Mouse (Mus musculus): ENCODE results near the gene Irf3. TPM values are rescaled to one million over a fixed set of nuclear protein-coding genes. Genes with fewer than 3 reads are reported as not detected.

Irf3 gene
- total RNA-seq, 2 experiments from 2014 or later = 50.7 to 62.0 TPM

GRCm38 (mm10) chr7:45026256-45026655 lies 28.8 kb downstream of the Irf3 start:
- ATAC-seq (replicated peaks; ENCODE audit: low FRiP score, poor library complexity, severe bottlenecking) = no peak

GRCm38 (mm10) chr7:45027761-45028160 lies 30.3 kb downstream of the Irf3 start:
- no peak for ATAC-seq (replicated peaks; ENCODE audit: low FRiP score, poor library complexity, severe bottlenecking)

GRCm38 (mm10) chr7:45028351-45028750 lies 30.9 kb downstream of the Irf3 start:
- no peak for ATAC-seq (replicated peaks; ENCODE audit: low FRiP score, poor library complexity, severe bottlenecking)

GRCm38 (mm10) chr7:45029995-45030394 lies 32.5 kb downstream of the Irf3 start:
- no peak for ATAC-seq (replicated peaks; ENCODE audit: low FRiP score, poor library complexity, severe bottlenecking)

- ATAC-seq (replicated peaks; ENCODE audit: low FRiP score, poor library complexity, severe bottlenecking) = no peak
Observed at GRCm38 (mm10) chr7:45030857-45031256, 33.4 kb downstream of the Irf3 start.

- no peak for ATAC-seq (replicated peaks; ENCODE audit: low FRiP score, poor library complexity, severe bottlenecking)
Observed at GRCm38 (mm10) chr7:45033722-45034359, 36.4 kb downstream of the Irf3 start.

- ATAC-seq (replicated peaks; ENCODE audit: low FRiP score, poor library complexity, severe bottlenecking) = no peak
Observed at GRCm38 (mm10) chr7:45035631-45036030, 38.2 kb downstream of the Irf3 start.

GRCm38 (mm10) chr7:45036702-45037101 lies 39.3 kb downstream of the Irf3 start:
- no peak for ATAC-seq (replicated peaks; ENCODE audit: low FRiP score, poor library complexity, severe bottlenecking)

- ATAC-seq (replicated peaks; ENCODE audit: low FRiP score, poor library complexity, severe bottlenecking) = peak; percentile 86
Observed at GRCm38 (mm10) chr7:45037720-45038361, 40.4 kb downstream of the Irf3 start.

- no peak for ATAC-seq (replicated peaks; ENCODE audit: low FRiP score, poor library complexity, severe bottlenecking)
Observed at GRCm38 (mm10) chr7:45038411-45038810, 41.0 kb downstream of the Irf3 start.

- no peak for ATAC-seq (replicated peaks; ENCODE audit: low FRiP score, poor library complexity, severe bottlenecking)
Observed at GRCm38 (mm10) chr7:45040851-45041250, 43.4 kb downstream of the Irf3 start.

GRCm38 (mm10) chr7:45043307-45043706 lies 45.9 kb downstream of the Irf3 start:
- ATAC-seq (replicated peaks; ENCODE audit: low FRiP score, poor library complexity, severe bottlenecking) = no peak

- no peak for ATAC-seq (replicated peaks; ENCODE audit: low FRiP score, poor library complexity, severe bottlenecking)
Observed at GRCm38 (mm10) chr7:45045741-45046140, 48.3 kb downstream of the Irf3 start.

- no peak for ATAC-seq (replicated peaks; ENCODE audit: low FRiP score, poor library complexity, severe bottlenecking)
Observed at GRCm38 (mm10) chr7:45046853-45047350, 49.5 kb downstream of the Irf3 start.

GRCm38 (mm10) chr7:45047491-45047890 lies 50.0 kb downstream of the Irf3 start:
- no peak for ATAC-seq (replicated peaks; ENCODE audit: low FRiP score, poor library complexity, severe bottlenecking)

- ATAC-seq (replicated peaks; ENCODE audit: low FRiP score, poor library complexity, severe bottlenecking) = no peak
Observed at GRCm38 (mm10) chr7:45048001-45048890, 50.8 kb downstream of the Irf3 start.

- ATAC-seq (replicated peaks; ENCODE audit: low FRiP score, poor library complexity, severe bottlenecking) = no peak
Observed at GRCm38 (mm10) chr7:45048923-45049657, 51.6 kb downstream of the Irf3 start.

- no peak for ATAC-seq (replicated peaks; ENCODE audit: low FRiP score, poor library complexity, severe bottlenecking)
Observed at GRCm38 (mm10) chr7:45050945-45051600, 53.6 kb downstream of the Irf3 start.

GRCm38 (mm10) chr7:45051601-45051974 lies 54.1 kb downstream of the Irf3 start:
- ATAC-seq (replicated peaks; ENCODE audit: low FRiP score, poor library complexity, severe bottlenecking) = no peak

Measured in erythroid progenitor cell, adult 5-6 weeks (primary cell).